Mouse (Mus musculus) liver, embryonic 14.5 days (tissue): ENCODE measurements at regions not wholly inside any gene's neighbourhood (a gene's known extent, or its start where the extent isn't known, plus 50 kb on each side); places are given as distances from the start of the nearest gene placed in this dataset.

Experiments
- CTCF ChIP-seq: IDR thresholded peaks from 2 replicates; pipeline ENCODE4 v1.5.1; 2016; ENCODE audit warnings: antibody characterized with exemption, low read depth, control low read depth
- EP300 ChIP-seq: IDR thresholded peaks from 2 replicates; pipeline ENCODE4 v1.6.1; 2016; ENCODE audit warnings: antibody characterized with exemption, low read depth

GRCm38 (mm10) chr13:70155596-70155995, 353.4 kb downstream of the Med10 start:
- no peak for TF ChIP-seq CTCF
- no peak for TF ChIP-seq EP300
